Mouse (Mus musculus): ENCODE measurements around the gene Socs3. TPM values are rescaled to one million over a fixed set of nuclear protein-coding genes. Genes with fewer than 3 reads are reported as not detected.
A peak's percentile ranks its signal among the peaks of the same experiment; 100 is the strongest.

Socs3 gene
- total RNA-seq, 2 experiments from 2014 or later: 3.1 to 6.6 TPM

GRCm38 (mm10) chr11:117925541-117925940 is 44.3 kb downstream of the Socs3 start:
- no peak for DNase-seq (ENCODE audit: low spot score)

GRCm38 (mm10) chr11:117924466-117924865 is 45.4 kb downstream of the Socs3 start:
- no peak for DNase-seq (ENCODE audit: low spot score)

- peak; percentile 66 for DNase-seq (ENCODE audit: low spot score)
These were observed 46.6 kb downstream of the Socs3 start for GRCm38 (mm10) chr11:117923279-117923678.

GRCm38 (mm10) chr11:117919211-117919610 is 50.6 kb downstream of the Socs3 start:
- DNase-seq (ENCODE audit: low spot score): peak; percentile 54

GRCm38 (mm10) chr11:117918541-117918940 is 51.3 kb downstream of the Socs3 start:
- DNase-seq (ENCODE audit: low spot score): no peak

Small RNA genes lying within 50 kb of the gene (microRNA-seq; reads per million reads assigned to microRNA genes)
- not detected for gene Mir6933

Other genes with a start within 250 kb of the Socs3 start
- under 1 TPM; 0.64 to 0.78 TPM for gene Tmc8, start 188.0 kb downstream of the Socs3 start, total RNA-seq (2021)
- 1 to 10 TPM; 2.5 to 4.9 TPM for gene Tmc6, start 187.8 kb downstream of the Socs3 start, total RNA-seq (2021)
- gene 6030468B19Rik, start 172.4 kb downstream of the Socs3 start, total RNA-seq (2021): not detected
- gene Gm20708, start 160.4 kb downstream of the Socs3 start, total RNA-seq (2021): under 1 TPM; 0.47 to 0.68 TPM
- gene Syngr2, start 160.4 kb downstream of the Socs3 start, total RNA-seq (2021): 100 to 1,000 TPM; 182 to 192 TPM
- 1 to 10 TPM; 2.8 to 4.5 TPM for gene Afmid, start 144.1 kb downstream of the Socs3 start, total RNA-seq (2021)
- gene Tk1, start 144.0 kb downstream of the Socs3 start, total RNA-seq (2021): 1 to 10 TPM; 3.0 to 4.7 TPM
- not detected for gene Birc5, start 120.8 kb downstream of the Socs3 start, total RNA-seq (2021)
- gene Tmem235, start 109.3 kb downstream of the Socs3 start, total RNA-seq (2021): not detected
- 1 to 10 TPM; 3.6 to 4.3 TPM for gene Tha1, start 96.6 kb downstream of the Socs3 start, total RNA-seq (2021)
- 10 to 100 TPM; 17.6 to 18.5 TPM for gene Pgs1, start 16.2 kb upstream of the Socs3 start, total RNA-seq (2021)
- gene Dnah17, start 160.6 kb upstream of the Socs3 start, total RNA-seq (2021): under 1 TPM; 0.09 to 0.11 TPM

All from gastrocnemius, adult 18-20 months (tissue).